Mouse (Mus musculus): ENCODE data around the gene Mybpc1. TPM values are rescaled to one million over a fixed set of nuclear protein-coding genes. Genes with fewer than 3 reads are reported as not detected.

The Mybpc1 gene
- polyA plus RNA-seq, 1 experiment = not detected

GRCm38 (mm10) chr10:88507691-88508143, 97.2 kb downstream of the Mybpc1 start:
- peaks cover 2% of the 10 kb centered on the region for H3K79me3 ChIP-seq (ENCODE audit: low read depth)
- H3K4me3 ChIP-seq (ENCODE audit: insufficient read depth, poor library complexity, severe bottlenecking) = no peak overlapping the region
- no peak overlapping the region for H3ac ChIP-seq (ENCODE audit: control insufficient read depth, insufficient read length, low read depth)
- no peaks in the 10 kb centered on the region for H3K27me3 ChIP-seq (ENCODE audit: control insufficient read depth, insufficient read depth, insufficient read length)
- TF ChIP-seq MAX (IDR thresholded peaks at IDR 0.05) (no peak), FOSL1 (IDR thresholded peaks at IDR 0.05; ENCODE audit: insufficient read depth, low read length, poor library complexity, severe bottlenecking) (no peak), CTCF (IDR thresholded peaks at IDR 0.05; ENCODE audit: control insufficient read depth, insufficient read depth, insufficient read length) (no peak), CEBPB (IDR thresholded peaks at IDR 0.05; ENCODE audit: low read depth) (no peak), USF1 (IDR thresholded peaks at IDR 0.05; ENCODE audit: low read depth) (no peak), MYOD1 (IDR thresholded peaks at IDR 0.05; ENCODE audit: control insufficient read depth, insufficient read length, low read depth) (no peak), MYOG (IDR thresholded peaks at IDR 0.05; ENCODE audit: control insufficient read depth, extremely low read depth, insufficient read length) (no peak)
- peaks cover 4% of the 10 kb centered on the region for H3K79me2 ChIP-seq (ENCODE audit: control insufficient read depth, insufficient read depth)
- no peaks in the 10 kb centered on the region for H3K36me3 ChIP-seq (ENCODE audit: control insufficient read depth, insufficient read depth)

- H3K27me3 ChIP-seq (ENCODE audit: control insufficient read depth, insufficient read depth, insufficient read length) = no peaks in the 10 kb centered on the region
- no peak overlapping the region for H3K4me3 ChIP-seq (ENCODE audit: insufficient read depth, poor library complexity, severe bottlenecking)
- no peak overlapping the region for H3ac ChIP-seq (ENCODE audit: control insufficient read depth, insufficient read length, low read depth)
- peaks cover 2% of the 10 kb centered on the region for H3K79me3 ChIP-seq (ENCODE audit: low read depth)
- H3K36me3 ChIP-seq (ENCODE audit: control insufficient read depth, insufficient read depth) = no peaks in the 10 kb centered on the region
- H3K79me2 ChIP-seq (ENCODE audit: control insufficient read depth, insufficient read depth) = peaks cover 4% of the 10 kb centered on the region
- no peak for TF ChIP-seq USF1 (IDR thresholded peaks at IDR 0.05; ENCODE audit: low read depth)
- no peak for TF ChIP-seq MAX (IDR thresholded peaks at IDR 0.05)
- no peak for TF ChIP-seq CEBPB (IDR thresholded peaks at IDR 0.05; ENCODE audit: low read depth)
- TF ChIP-seq MYOG (IDR thresholded peaks at IDR 0.05; ENCODE audit: control insufficient read depth, extremely low read depth, insufficient read length) = no peak
- no peak for TF ChIP-seq CTCF (IDR thresholded peaks at IDR 0.05; ENCODE audit: control insufficient read depth, insufficient read depth, insufficient read length)
- no peak for TF ChIP-seq MYOD1 (IDR thresholded peaks at IDR 0.05; ENCODE audit: control insufficient read depth, insufficient read length, low read depth)
- TF ChIP-seq FOSL1 (IDR thresholded peaks at IDR 0.05; ENCODE audit: insufficient read depth, low read length, poor library complexity, severe bottlenecking) = no peak
These were observed 99.7 kb downstream of the Mybpc1 start for GRCm38 (mm10) chr10:88505256-88505655.

- TF ChIP-seq CEBPB (IDR thresholded peaks at IDR 0.05; ENCODE audit: low read depth) (no peak), USF1 (IDR thresholded peaks at IDR 0.05; ENCODE audit: low read depth) (no peak), CTCF (IDR thresholded peaks at IDR 0.05; ENCODE audit: control insufficient read depth, insufficient read depth, insufficient read length) (no peak), FOSL1 (IDR thresholded peaks at IDR 0.05; ENCODE audit: insufficient read depth, low read length, poor library complexity, severe bottlenecking) (no peak), MYOG (IDR thresholded peaks at IDR 0.05; ENCODE audit: control insufficient read depth, extremely low read depth, insufficient read length) (no peak), MAX (IDR thresholded peaks at IDR 0.05) (no peak), MYOD1 (IDR thresholded peaks at IDR 0.05; ENCODE audit: control insufficient read depth, insufficient read length, low read depth) (no peak)
- no peaks in the 10 kb centered on the region for H3K27me3 ChIP-seq (ENCODE audit: control insufficient read depth, insufficient read depth, insufficient read length)
- H3K36me3 ChIP-seq (ENCODE audit: control insufficient read depth, insufficient read depth) = no peaks in the 10 kb centered on the region
- no peak overlapping the region for H3K4me3 ChIP-seq (ENCODE audit: insufficient read depth, poor library complexity, severe bottlenecking)
- H3K79me3 ChIP-seq (ENCODE audit: low read depth) = peaks cover 2% of the 10 kb centered on the region
- peaks cover 4% of the 10 kb centered on the region for H3K79me2 ChIP-seq (ENCODE audit: control insufficient read depth, insufficient read depth)
- H3ac ChIP-seq (ENCODE audit: control insufficient read depth, insufficient read length, low read depth) = no peak overlapping the region
These were observed 100.5 kb downstream of the Mybpc1 start for GRCm38 (mm10) chr10:88504481-88504880.

- peak within 1 kb of the TSS; percentile 56 for H3K4me3 ChIP-seq (ENCODE audit: insufficient read depth, poor library complexity, severe bottlenecking)
- peaks cover 2% of the 10 kb centered on the region for H3K79me3 ChIP-seq (ENCODE audit: low read depth)
- TF ChIP-seq MYOG (IDR thresholded peaks at IDR 0.05; ENCODE audit: control insufficient read depth, extremely low read depth, insufficient read length) (no peak), USF1 (IDR thresholded peaks at IDR 0.05; ENCODE audit: low read depth) (no peak), CTCF (IDR thresholded peaks at IDR 0.05; ENCODE audit: control insufficient read depth, insufficient read depth, insufficient read length) (no peak), CEBPB (IDR thresholded peaks at IDR 0.05; ENCODE audit: low read depth) (no peak), MAX (IDR thresholded peaks at IDR 0.05) (no peak), FOSL1 (IDR thresholded peaks at IDR 0.05; ENCODE audit: insufficient read depth, low read length, poor library complexity, severe bottlenecking) (no peak), MYOD1 (IDR thresholded peaks at IDR 0.05; ENCODE audit: control insufficient read depth, insufficient read length, low read depth) (no peak)
- no peaks in the 10 kb centered on the region for H3K27me3 ChIP-seq (ENCODE audit: control insufficient read depth, insufficient read depth, insufficient read length)
- H3ac ChIP-seq (ENCODE audit: control insufficient read depth, insufficient read length, low read depth) = peak within 1 kb of the TSS; percentile 87
- no peaks in the 10 kb centered on the region for H3K36me3 ChIP-seq (ENCODE audit: control insufficient read depth, insufficient read depth)
- H3K79me2 ChIP-seq (ENCODE audit: control insufficient read depth, insufficient read depth) = peaks cover 4% of the 10 kb centered on the region
These were observed 101.3 kb downstream of the Mybpc1 start, which contains the start of gene Chpt1 for GRCm38 (mm10) chr10:88503421-88504314. TSS of gene Chpt1 (minus strand) at chr10:88504073.

GRCm38 (mm10) chr10:88502919-88503318, 102.0 kb downstream of the Mybpc1 start:
- TF ChIP-seq MYOG (IDR thresholded peaks at IDR 0.05; ENCODE audit: control insufficient read depth, extremely low read depth, insufficient read length) = no peak
- no peak for TF ChIP-seq CEBPB (IDR thresholded peaks at IDR 0.05; ENCODE audit: low read depth)
- TF ChIP-seq CTCF (IDR thresholded peaks at IDR 0.05; ENCODE audit: control insufficient read depth, insufficient read depth, insufficient read length) = no peak
- no peak for TF ChIP-seq FOSL1 (IDR thresholded peaks at IDR 0.05; ENCODE audit: insufficient read depth, low read length, poor library complexity, severe bottlenecking)
- TF ChIP-seq MAX (IDR thresholded peaks at IDR 0.05) = no peak
- TF ChIP-seq MYOD1 (IDR thresholded peaks at IDR 0.05; ENCODE audit: control insufficient read depth, insufficient read length, low read depth) = no peak
- no peak for TF ChIP-seq USF1 (IDR thresholded peaks at IDR 0.05; ENCODE audit: low read depth)
- H3K4me3 ChIP-seq (ENCODE audit: insufficient read depth, poor library complexity, severe bottlenecking) = peak overlapping the region; percentile 56
- no peaks in the 10 kb centered on the region for H3K27me3 ChIP-seq (ENCODE audit: control insufficient read depth, insufficient read depth, insufficient read length)
- no peaks in the 10 kb centered on the region for H3K36me3 ChIP-seq (ENCODE audit: control insufficient read depth, insufficient read depth)
- peaks cover 2% of the 10 kb centered on the region for H3K79me3 ChIP-seq (ENCODE audit: low read depth)
- H3ac ChIP-seq (ENCODE audit: control insufficient read depth, insufficient read length, low read depth) = peak overlapping the region; percentile 87
- H3K79me2 ChIP-seq (ENCODE audit: control insufficient read depth, insufficient read depth) = peaks cover 4% of the 10 kb centered on the region

Data from C2C12 (cell line).